Mouse (Mus musculus): ENCODE measurements around the gene Fam69a. TPM values are rescaled to one million over a fixed set of nuclear protein-coding genes. Genes with fewer than 3 reads are reported as not detected.

Fam69a gene
- polyA plus RNA-seq, 1 experiment from 2014 or later = 12.5 TPM

DNA sequence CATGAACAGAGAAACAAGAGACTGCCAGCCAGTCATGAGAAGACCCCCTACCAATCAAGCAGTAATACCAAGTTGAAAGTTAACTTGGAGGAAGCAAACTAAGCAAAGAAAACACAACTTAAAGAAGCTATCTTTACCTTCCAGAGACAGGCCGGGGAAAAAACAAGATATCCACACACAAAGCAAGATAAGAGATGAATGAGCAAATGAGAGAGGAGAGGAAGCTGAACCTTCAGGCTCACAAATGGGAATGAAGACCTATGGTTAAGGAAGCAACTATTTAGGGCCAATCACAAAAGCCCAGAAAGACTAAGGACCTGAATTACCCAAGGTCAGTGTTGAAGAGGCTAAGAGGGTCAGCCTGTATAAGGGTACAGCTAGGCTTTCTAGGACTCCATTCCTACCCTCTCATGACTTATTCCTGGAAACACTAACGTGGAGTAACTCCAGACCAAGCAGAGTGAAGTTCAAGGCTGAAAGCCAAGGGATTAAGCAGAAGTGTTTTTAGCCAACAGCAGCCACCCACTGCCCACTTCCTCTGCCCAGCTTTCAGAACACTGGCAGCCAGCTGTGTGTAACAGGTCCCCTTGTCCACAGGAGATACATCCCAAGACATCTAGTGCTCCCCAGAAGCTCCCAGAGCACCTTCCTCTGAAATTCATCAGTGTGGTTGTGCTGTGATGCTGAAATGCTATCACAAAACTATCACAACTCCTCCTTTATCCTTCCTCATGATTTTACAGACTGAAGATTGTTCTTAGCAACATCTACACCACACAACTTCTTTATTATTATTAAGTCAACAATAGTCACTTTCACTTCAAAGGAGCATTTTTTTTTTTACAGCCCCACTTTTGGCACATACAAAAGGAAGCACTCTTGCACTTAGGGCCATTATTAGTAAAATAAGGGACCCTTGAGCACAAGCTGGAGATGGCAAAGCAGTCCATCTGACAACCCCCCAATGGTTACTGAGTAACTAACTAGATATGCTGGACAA lies 120.5 kb downstream of the Fam69a start:
- Histone ChIP-seq H3K27me3 (replicated peaks) (no peaks in the 10 kb centered on the region), H3K4me1 (peaks cover 77% of the 10 kb centered on the region), H3K36me3 (peaks cover 29% of the 10 kb centered on the region), H3K9ac (peak overlapping the region; percentile 98), H3K4me3 (peak overlapping the region; percentile 86), H3K9me3 (replicated peaks) (no peaks in the 10 kb centered on the region), H3K4me2 (peak overlapping the region; percentile 81), H3K27ac (peak overlapping the region; percentile 87)
- 5% methylated on average over 2 of the region's 2 CpGs for WGBS (ENCODE audit: insufficient replicate concordance)
- peak; percentile 28; the same call in 1 of the 2 replicates for ATAC-seq

DNA sequence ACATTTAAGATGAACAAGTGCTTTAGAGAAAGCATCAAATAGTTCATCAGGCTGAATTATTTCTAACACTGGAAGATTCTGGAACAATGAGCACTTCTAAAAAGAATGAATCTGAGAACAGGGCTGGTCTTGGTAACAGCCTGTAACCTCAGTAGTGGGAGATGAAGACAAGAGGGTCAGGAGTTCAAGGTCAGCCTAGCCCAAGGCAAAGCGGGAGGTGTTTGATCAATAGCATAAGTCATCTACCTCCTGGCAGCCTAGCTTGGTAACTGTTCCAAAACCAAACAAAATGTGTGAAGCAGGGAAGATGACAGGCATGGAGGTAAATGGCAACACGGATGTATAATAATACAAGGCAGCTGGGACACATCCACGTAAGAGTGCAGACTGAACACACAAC lies 122.9 kb downstream of the Fam69a start:
- WGBS (ENCODE audit: insufficient replicate concordance) = 90% methylated on average over 3 of the region's 3 CpGs
- Histone ChIP-seq H3K4me2 (no peak overlapping the region), H3K27me3 (replicated peaks) (no peaks in the 10 kb centered on the region), H3K36me3 (peaks cover 28% of the 10 kb centered on the region), H3K4me1 (peaks cover 63% of the 10 kb centered on the region), H3K9ac (0 out of 2 replicates have a peak overlapping the region, but pooled peaks have one; percentile 14), H3K27ac (0 out of 2 replicates have a peak overlapping the region, but pooled peaks have one; percentile 87), H3K4me3 (no peak overlapping the region), H3K9me3 (replicated peaks) (no peaks in the 10 kb centered on the region)
- no peak for ATAC-seq

DNA sequence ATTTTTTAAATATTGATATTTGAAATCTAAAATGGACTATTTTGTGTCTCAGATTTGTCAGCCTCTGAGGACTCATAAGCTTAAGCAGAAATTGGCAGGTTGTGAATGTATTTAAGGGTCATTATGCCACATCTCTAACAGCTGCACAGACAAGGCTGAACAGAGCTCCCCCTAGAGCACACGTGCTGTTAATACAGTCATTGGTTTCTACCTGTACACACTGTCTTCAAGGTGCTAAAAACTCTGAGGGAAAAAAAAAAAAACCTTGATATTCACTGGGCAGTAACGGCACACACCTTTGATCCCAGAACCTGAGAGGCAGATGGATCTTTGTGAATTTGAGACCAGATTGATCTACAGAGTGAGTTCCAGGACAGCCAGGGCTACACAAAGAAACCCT lies 127.9 kb downstream of the Fam69a start:
- Histone ChIP-seq H3K9me3 (replicated peaks) (no peaks in the 10 kb centered on the region), H3K4me3 (no peak overlapping the region), H3K36me3 (peaks cover 20% of the 10 kb centered on the region), H3K4me2 (no peak overlapping the region), H3K4me1 (peaks cover 47% of the 10 kb centered on the region), H3K9ac (no peak overlapping the region), H3K27ac (no peak overlapping the region), H3K27me3 (replicated peaks) (no peaks in the 10 kb centered on the region)
- no peak for ATAC-seq
- 45% methylated on average over 2 of the region's 2 CpGs for WGBS (ENCODE audit: insufficient replicate concordance)

Other genes starting within 250 kb of the Fam69a start
- 0.39 and 0.45 TPM in 2 replicates for gene Ube2d2b, start 157.0 kb downstream of the Fam69a start, polyA plus RNA-seq (2016; fragmentation: Nextera tagmentation; extraction: Ambion mirVana)
- gene Evi5, start 112.0 kb downstream of the Fam69a start, polyA plus RNA-seq (2016; fragmentation: Nextera tagmentation; extraction: Ambion mirVana) = 56.5 and 58.5 TPM in 2 replicates
- gene Rpl5, start 86.6 kb downstream of the Fam69a start, polyA plus RNA-seq (2016; fragmentation: Nextera tagmentation; extraction: Ambion mirVana) = 58.8 and 59.6 TPM in 2 replicates
- 56.3 and 60.4 TPM in 2 replicates for gene Mtf2, start 78.6 kb upstream of the Fam69a start, polyA plus RNA-seq (2016; fragmentation: Nextera tagmentation; extraction: Ambion mirVana)
- 27.6 and 29.3 TPM in 2 replicates for gene Tmed5, start 145.5 kb upstream of the Fam69a start, polyA plus RNA-seq (2016; fragmentation: Nextera tagmentation; extraction: Ambion mirVana)
- gene Ccdc18, start 145.8 kb upstream of the Fam69a start, polyA plus RNA-seq (2016; fragmentation: Nextera tagmentation; extraction: Ambion mirVana) = 7.1 and 9.3 TPM in 2 replicates